Mouse (Mus musculus): ENCODE results near the gene Tsc22d1.

Tsc22d1 gene

DNA sequence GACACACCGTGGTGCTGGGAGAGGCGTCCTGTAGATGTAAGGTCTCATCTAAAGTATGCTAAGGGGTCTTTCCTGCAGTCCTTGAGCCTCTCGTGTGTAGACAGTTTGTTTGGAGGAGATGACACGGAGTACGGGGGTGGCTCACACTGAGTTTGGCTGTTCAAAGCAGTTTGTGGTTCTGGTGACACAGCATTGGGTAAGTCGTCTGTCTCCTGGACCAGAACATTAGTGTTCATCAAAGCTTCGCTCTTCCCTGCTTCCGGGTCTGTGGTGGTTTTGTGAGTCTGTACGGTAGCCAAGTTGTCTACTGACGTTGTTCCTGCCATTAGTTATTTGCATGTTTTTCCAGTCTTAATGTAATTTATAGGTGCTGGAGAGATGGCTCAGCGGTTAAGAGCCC, 65.7 kb downstream of the Tsc22d1 start:
- in situ Hi-C loops (cut with MboI), result loop anchor here (10.0 kb wide), 1 partner anchor 534 kb away; no protein-coding TSS in a partner anchor

DNA sequence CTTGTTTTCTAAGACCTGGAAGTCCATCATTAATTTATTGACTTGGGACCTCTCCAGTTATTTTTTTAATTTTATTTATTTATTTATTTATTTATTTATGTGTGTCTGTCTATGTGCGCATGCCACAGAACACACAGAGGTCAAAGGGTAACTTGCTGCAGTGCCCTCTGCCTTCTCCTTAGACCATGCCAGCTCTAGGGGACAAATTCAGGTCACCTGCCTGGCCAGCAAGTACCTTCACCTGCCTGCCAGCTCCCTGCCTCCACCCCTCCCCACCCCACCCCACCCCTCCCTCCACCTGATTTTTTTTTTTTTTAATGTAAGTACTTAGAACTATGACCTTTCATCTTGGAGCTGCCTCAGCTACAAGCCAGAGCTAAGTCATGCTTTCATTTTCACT, 68.9 kb downstream of the Tsc22d1 start:
- in situ Hi-C loops (cut with MboI), result loop anchor here (10.0 kb wide), 1 partner anchor 531 kb away; no protein-coding TSS in a partner anchor

DNA sequence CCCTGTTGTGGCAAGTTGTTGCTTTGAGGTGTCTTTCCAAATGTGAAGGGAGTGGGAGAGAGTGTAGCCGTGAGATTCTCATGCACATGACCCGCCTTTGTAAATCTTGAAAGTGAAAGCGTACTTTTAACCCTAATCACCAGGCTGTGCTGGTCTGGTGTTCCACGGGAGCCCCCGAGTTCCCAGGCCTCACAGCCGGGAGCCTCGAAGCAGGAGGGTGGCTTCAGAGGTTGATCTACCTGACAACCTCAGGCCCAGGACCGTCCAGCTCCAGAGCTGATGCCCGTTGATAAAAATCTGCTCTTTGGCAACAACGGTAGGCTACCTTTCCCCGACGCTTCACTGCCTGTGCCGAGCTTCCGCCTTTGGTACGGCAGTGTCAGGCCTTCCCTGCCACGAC, 72.8 kb downstream of the Tsc22d1 start:
- in situ Hi-C loops (cut with MboI), result loop anchor here (10.0 kb wide), 1 partner anchor 527 kb away; no protein-coding TSS in a partner anchor

DNA sequence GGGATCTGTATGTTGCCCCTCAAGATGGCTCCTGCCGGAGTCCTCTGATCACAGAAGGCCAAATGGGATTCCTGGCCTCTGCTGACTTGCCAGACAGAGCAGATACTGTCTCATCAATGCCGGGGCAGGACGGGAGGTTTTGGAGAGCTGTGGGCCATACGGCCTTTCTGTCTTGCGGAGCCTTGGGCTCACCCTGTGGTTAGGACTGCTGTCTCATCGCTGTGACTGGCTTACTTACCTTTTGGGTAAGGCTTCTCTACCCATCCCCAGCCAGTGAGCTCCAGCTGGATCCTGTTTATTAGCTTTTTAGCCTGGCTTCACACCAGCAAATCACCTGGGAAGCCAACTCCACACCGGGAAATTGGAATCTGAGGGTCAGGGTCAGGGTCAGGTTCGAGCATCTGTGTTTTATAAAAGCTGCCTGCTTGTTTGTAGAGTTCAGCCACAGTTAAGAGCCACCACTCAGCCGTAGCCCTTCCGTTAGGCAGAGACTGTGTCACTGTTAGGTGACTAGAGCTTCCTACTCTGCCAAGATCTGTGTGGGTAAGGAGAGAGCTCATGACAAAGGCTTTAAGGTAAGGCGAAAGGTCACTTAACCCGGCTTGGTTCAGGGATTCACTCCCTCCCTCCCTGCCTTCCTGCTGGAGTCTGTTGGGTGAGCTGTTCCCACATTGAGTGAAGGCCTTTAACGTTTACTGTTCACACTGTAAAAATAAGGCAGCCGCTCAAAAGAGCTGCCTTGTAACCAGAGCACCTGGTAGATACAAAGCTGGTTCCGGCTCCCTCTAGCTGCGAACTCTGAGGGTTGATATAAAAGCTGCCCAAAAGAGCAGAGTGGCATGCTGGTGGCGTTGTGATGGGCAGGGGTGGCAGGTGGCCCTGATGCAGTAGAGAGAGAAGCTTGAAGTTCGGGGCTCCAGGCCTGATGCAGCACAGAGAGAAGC, 73.6 kb downstream of the Tsc22d1 start:
- in situ Hi-C loops (cut with MboI), result loop anchor here (10.0 kb wide), 1 partner anchor 526 kb away; no protein-coding TSS in a partner anchor

DNA sequence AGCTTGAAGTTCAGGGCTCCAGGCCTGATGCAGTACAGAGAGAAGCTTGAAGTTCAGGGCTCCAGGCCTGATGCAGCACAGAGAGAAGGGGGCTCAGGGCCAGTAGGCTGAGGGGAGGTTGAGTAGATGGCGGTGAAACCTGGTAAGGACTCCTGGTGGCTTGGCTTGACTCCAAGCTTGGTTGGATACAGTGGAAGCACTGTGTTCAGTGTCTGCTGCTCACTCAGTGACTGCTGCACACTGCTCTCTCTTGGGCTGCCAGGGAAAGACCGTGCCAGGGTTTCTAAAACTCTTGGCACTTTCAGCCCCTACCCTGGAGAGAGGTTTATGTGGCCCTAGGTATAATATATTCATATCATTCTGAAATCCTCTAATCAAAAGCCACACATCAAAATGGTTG, 74.4 kb downstream of the Tsc22d1 start:
- in situ Hi-C loops (cut with MboI), result loop anchor here (10.0 kb wide), 1 partner anchor 526 kb away; no protein-coding TSS in a partner anchor

DNA sequence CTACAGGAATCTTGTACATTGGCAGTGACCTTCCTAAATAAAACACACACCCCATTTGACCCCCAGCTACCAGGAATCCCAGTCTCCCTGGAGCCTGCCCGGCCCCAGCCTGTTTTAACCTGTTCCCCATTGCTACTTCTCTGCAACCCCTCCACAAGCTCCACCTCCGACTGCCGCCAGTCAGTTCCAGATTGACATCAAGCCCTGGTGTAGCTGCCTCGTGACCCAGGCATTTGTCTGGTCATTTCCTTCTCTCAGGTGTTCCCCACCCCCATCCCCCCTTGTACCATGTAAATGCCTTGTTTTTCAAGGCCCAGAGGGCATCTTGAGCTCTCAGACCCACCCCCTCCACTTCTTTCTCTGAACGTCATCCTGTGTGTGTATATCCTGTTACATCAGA, 80.3 kb downstream of the Tsc22d1 start:
- in situ Hi-C loops (cut with MboI), result no loop called here

DNA sequence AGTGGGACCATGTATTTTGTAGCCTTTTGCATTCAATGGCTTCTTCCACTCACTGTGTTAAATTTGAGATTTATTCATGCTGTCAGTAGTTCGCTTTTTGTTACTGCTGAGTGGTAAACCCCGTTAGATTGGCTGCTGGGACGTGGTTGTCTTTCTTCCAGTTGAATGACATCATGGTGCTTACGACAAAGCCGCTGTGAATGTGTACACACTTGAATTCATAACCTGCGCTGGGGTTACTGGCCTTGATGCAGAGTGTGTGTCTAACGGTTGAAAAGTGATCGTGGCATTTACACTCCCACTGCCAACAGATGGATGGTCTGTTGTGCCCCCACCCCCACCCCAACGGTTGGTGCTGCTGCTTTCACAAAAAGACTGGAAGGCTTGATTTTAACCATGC, 82.4 kb downstream of the Tsc22d1 start:
- in situ Hi-C loops (cut with MboI), result no loop called here

DNA sequence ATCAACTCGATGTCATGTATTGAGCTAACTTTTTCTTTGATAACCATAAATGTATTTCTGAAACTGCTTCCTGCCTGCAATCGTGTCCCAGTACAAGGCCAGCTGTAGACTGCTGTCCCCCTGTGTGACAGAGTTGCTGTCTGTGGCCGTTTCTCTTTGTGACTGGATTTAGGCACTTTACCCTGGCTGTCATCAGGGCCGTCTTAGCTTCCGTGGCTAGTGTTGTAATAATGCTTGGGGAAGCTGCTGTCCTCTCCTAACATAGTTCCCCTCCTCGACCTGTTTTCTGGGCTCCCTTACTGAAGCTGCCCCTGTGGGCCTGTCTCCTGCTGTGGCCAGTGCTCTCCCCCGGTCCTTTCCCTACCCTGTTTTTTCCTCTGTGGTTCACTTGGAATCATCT, 83.4 kb downstream of the Tsc22d1 start:
- in situ Hi-C loops (cut with MboI), result no loop called here

DNA sequence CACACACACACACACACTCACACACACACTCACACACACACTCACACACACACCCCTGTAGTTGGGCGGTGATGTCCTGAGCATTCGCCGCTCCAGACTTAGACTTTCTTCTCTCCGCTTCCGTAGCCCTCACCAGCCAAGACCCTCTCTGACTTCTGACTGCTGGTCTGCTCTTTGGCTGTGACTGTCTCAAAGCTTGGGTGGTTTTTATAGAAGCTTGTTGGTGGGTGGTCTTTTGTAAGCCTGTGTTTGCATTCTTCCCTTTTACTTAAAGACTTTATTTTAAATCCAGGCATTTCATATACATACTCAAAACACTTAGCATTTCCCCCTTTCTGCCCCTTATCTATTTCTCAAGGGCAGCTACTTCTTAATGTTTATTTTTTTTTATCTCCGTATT, 84.7 kb downstream of the Tsc22d1 start:
- in situ Hi-C loops (cut with MboI), result no loop called here

DNA sequence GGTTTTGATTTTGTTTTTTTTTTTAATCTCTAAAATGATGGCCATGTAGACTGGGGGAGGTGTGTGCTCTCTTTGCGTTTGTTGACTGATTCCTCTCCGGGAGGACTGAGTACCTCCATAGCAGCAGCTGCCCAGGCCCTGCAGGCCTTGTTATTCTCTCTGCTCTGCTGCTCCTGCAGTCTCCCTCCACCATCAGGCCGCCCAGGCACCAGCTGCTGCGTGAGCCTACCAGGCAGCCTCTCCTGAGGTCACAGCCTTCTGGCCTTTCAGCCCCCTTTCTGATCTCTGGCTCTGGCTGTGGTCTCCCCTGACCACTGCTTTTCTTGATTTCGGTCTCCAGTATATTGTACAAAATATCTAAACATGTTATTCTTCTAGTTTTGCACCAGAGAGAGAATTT, 85.3 kb downstream of the Tsc22d1 start:
- in situ Hi-C loops (cut with MboI), result loop anchor here (10.0 kb wide), 1 partner anchor 375 kb away; no protein-coding TSS in a partner anchor

DNA sequence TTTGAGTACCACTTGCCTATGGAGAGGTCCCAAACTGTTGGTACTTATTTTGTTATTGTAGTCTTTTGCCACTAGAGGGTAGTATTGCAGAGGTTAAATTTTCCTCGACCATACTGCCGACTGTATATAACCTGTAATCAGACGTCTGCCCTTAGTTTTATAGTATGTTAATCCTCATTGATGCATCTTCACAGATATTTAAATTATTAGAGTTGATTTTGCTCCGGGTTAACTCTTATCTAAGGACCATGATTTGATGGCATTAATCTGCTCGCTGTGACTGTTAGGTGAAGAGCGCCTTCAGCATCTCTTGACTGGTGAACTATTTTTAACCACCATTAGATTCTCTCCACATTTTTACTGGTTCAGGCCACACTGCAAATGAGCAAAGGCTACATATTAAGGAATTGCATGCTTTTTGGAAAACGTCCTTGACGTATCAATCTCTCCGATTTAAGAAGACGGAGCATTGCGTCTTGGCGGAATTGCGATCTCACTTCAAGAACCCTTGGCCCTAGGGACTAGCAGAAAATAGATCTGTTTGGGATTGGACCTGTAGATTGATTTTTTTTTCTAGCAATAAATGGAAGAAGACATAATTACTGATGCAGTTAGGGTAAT, 88.6 kb downstream of the Tsc22d1 start:
- in situ Hi-C loops (cut with MboI), result loop anchor here (10.0 kb wide), 1 partner anchor 371 kb away; no protein-coding TSS in a partner anchor

DNA sequence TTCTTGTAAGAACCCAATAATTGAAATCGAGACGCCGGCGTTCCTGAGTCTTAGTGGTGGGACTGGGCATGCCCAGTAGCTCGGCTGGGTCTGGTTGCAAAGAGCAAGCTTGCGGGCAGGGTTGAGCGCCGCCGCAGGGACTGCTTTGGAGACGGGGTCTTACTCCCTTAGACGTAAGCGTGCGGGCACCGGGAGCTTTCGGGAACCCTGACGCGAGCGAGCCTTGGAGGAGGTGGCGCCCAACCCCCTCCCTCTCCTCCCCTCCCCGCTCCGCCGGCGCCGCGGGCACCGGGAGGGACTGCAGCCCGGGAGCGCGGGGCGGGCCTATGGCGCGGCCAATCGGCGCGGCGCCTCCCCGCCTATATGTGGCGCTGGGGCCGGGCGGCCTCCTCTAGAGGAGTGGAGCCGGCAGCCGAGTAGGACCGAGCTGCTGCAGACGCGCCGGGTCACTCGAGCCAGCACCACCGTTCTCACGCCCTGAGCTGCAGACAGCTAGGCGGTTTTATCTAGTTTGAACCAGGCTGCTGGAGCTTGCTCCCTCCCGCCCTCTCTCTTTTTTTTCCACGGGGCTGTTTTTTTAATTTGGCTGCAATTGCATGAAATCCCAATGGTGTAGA, 89.5 kb downstream of the Tsc22d1 start:
- in situ Hi-C loops (cut with MboI), result loop anchor here (10.0 kb wide), 1 partner anchor 371 kb away; no protein-coding TSS in a partner anchor

DNA sequence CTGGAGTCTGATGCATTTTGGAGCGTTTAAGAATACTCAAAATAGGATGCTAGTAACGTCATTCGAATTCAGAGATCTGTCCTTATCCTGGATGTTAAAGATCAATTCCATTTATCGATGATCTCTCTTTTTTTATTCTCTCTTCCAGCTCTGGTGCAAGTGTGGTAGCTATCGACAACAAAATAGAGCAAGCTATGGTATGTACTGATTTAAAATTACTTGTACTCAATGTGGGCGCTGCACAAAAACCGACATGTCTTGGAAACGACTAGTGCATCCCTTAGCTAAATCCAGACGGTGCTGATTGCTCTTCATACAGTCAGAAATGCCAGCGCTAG, 90.3 kb downstream of the Tsc22d1 start:
- in situ Hi-C loops (cut with MboI), result loop anchor here (10.0 kb wide), 1 partner anchor 370 kb away; no protein-coding TSS in a partner anchor

DNA sequence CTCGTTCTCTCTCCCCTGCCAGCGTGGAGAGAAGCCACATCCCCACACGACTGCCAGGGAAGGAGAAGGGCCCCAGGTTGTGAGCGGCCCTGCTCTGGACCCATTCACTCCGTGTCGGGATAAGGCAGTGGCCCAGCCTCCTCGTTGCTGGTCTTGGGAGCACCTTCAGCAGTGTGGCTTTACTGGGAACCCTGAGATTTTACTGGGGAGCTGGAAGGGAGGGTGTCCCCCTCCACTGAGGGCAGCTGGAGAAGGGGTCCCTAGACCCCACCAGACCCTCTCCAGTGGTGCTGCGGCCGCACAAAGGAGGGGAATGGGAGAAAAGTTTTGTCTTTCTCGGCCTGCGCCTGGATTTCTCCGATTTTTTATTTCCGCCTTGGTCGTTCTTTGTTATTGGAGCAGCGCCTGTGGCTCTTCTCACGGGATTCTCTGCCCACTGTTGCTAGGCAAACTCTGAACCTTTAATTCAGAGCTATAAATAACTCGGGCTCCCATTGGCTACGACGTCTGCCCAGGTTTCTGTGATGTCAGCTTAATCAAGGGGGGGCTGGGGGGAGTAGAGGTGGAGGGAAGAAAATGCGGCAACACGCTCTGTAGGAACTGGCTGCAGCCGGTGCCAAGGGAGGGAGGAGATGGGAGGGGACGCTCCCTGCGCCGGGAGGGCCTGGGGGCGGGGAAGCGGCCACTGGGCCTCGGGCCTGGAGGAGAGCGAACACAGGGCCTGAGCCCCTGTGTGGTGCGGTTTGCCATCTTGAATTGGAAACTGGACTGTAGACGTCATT, 90.9 kb downstream of the Tsc22d1 start:
- in situ Hi-C loops (cut with MboI), result loop anchor here (10.0 kb wide), 1 partner anchor 369 kb away; no protein-coding TSS in a partner anchor

DNA sequence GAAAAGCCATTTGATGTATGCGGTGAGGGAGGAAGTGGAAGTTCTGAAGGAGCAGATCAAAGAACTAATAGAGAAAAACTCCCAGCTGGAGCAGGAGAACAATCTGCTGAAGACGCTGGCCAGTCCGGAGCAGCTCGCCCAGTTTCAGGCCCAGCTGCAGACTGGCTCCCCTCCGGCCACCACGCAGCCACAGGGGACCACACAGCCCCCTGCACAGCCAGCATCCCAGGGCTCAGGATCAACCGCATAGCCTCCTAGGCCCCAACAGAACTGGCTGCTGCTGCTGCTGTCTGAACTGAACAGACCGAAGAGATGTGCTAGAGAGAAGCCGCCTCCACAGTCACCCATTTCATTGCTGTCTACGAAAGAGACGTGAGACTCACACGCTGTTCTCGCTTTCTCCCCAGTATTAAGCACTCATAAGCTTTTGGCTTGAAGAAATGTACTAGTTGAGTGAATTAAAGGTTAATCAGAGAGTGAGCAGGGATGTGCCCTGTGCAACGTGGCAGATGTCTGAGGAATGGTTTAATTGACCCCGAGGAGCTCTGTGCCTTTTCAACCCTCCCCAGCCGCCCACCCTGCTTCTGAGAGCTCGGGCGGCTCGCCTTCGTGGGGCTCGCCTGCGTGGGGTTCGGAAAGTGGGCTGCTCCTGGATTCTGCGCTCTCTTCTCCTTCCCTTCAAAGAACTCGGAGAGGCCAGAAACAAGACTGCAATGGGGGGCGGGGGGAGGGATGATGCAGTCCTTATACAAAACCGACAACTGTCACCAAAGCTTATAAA, 91.9 kb downstream of the Tsc22d1 start:
- in situ Hi-C loops (cut with MboI), result loop anchor here (10.0 kb wide), 1 partner anchor 368 kb away; no protein-coding TSS in a partner anchor

DNA sequence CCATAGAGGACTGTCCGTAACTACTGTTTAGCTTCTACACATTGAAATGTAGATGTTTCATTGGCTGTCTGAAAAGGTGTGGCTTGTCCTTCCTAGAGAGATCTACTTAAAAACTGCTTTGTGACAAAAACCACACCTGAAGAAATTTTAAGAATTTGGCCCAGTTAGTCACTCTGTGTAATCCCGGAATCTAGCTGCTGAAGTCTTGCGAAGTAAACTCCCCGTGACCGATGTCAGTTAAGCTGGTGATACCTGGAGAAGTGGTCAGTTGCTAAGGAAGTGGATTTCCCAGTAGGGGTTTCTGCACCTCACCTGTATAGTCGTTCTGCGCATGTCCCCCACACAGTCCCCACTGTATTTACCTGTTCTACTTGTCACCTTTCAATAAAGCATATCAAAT, 92.6 kb downstream of the Tsc22d1 start:
- in situ Hi-C loops (cut with MboI), result loop anchor here (10.0 kb wide), 1 partner anchor 367 kb away; no protein-coding TSS in a partner anchor

DNA sequence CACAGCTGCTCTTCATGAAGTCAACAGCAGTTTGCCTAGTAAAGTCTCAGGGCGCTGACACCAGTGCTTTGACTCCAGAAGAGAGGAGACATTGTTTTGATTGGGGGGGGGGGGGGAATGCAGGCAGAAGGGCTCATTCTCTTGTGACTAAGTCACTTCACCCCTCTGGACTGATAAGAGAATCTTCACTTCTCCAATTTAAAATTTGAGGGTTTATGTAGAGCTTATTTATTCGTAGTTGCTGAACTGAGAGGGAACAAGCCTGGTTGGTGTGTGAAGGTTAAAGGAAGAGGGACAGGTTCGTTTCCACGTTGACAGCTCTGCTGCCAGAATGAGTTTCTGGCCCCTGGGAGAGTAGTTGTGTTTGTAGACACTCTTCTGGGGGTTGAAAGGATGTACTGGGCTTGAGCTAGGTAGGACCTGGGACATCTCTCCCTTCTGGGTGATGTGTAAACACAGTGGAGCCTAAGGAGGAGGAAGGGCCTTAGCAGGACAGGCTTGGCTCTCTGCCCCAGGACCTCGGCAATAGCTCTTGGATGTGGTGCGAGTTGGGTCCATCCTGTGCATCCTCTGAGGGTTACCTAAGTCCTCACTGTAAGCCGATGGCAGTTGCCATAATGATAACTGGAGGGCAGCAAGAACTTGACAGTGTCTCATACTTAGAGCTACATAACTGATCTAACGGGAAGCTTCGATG, 93.2 kb downstream of the Tsc22d1 start:
- in situ Hi-C loops (cut with MboI), result loop anchor here (10.0 kb wide), 1 partner anchor 367 kb away; no protein-coding TSS in a partner anchor

DNA sequence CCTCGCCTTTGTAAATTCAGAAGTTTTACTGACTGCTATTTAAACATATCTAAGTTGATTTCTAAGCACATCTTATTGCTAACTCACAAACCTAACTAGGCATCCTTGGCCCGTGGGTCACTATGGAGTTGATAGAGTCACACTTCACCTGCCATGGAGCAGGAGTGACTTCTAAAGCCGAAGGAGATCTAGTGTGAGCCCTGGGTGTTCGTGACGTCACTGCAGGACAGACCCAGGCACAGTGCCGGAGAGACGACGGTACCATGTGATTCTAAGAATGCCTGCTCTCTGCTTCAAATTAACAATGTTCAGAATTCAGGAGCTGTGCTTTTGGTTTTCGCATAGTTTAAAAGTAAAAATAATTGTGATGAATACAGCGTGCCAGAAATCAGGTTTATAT, 93.9 kb downstream of the Tsc22d1 start:
- in situ Hi-C loops (cut with MboI), result loop anchor here (10.0 kb wide), 1 partner anchor 366 kb away; no protein-coding TSS in a partner anchor

DNA sequence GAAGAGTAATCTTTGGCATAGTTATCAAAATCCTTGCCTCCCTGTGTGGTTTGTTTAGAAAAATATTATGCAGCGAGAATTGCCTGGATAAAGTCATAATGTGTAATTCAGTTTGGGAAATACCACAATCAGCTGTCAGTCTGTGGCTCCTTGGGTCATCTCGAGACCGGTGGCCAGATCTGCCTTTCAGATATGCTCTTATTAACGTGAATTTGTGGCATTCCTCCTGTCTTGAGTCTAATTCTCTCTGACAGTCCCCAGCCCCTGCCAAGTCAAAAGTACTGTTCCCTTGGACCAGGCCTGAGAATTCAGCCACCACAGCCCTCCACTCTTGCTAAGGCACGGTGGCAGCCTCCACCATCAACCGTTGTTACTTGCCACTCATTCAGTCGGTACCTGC, 97.2 kb downstream of the Tsc22d1 start:
- in situ Hi-C loops (cut with MboI), result no loop called here
